Mouse (Mus musculus): ENCODE measurements around the gene Ltbp1. TPM values are rescaled to one million over a fixed set of nuclear protein-coding genes. Genes with fewer than 3 reads are reported as not detected.

Ltbp1 gene
- polyA plus RNA-seq, 1 experiment from 2014 or later: 174 TPM

- no peaks in the 10 kb centered on the region for H3K27me3 ChIP-seq
- in situ Hi-C loops (cut with MboI; ENCODE audit: low pct_unique_long_range_greater_than_20kb): no loop called here
- CTCF ChIA-PET: no interaction called here
- TF ChIP-seq CTCF (IDR thresholded peaks at IDR 0.05): no peak
- POLR2A ChIA-PET: no interaction called here
- no peak for ATAC-seq
- no peak for DNase-seq (ENCODE audit: low read depth, low spot score)
These were observed 15.3 kb downstream of the Ltbp1 start for GRCm38 (mm10) chr17:75020619-75021018.

- DNase-seq (ENCODE audit: low read depth, low spot score): no peak
These were observed 22.2 kb downstream of the Ltbp1 start for GRCm38 (mm10) chr17:75027358-75028131.

DNA sequence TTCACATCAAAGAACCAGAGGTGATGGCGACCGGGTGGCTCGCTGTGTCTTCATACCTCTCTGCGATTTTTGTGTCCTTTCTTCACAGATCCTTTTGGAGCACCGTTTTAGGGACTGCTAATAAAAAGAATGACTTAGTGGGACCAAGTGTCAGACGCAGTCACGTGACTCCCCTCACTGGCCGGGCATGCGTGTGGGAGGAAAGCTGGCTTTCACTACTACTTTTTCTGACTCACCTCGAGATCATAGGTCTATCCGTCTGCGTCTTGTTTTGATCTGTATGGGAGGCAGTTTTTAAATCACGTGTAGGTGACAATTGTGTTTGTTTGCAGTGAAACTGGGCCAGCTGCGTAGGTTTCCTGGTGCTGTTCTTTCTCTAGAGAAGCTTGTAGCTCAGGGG lies 28.0 kb downstream of the Ltbp1 start:
- TF ChIP-seq CTCF (IDR thresholded peaks at IDR 0.05): no peak
- CTCF ChIA-PET: interaction anchor here (0.9 to 1.5 kb wide), 3 partner anchors 9 to 54 kb away, joined by 3 to 5 read pairs (median 4); no protein-coding TSS in a partner anchor
- ATAC-seq: no peak

More at GRCm38 (mm10) chr17:75027358-75028131, 22.2 kb downstream of the Ltbp1 start:
- no peaks in the 10 kb centered on the region for H3K27me3 ChIP-seq
- TF ChIP-seq CTCF (IDR thresholded peaks at IDR 0.05): no peak
- in situ Hi-C loops (cut with MboI; ENCODE audit: low pct_unique_long_range_greater_than_20kb): no loop called here
- POLR2A ChIA-PET: interaction anchor here (0.7 kb wide), 2 partner anchors 71 to 207 kb away, joined by 3 read pairs; no protein-coding TSS in a partner anchor
- CTCF ChIA-PET: interaction anchor here (0.8 to 1.3 kb wide), 3 partner anchors 11 to 139 kb away, joined by 3 read pairs; no protein-coding TSS in a partner anchor
- no peak for ATAC-seq

GRCm38 (mm10) chr17:75033872-75034615 lies 28.7 kb downstream of the Ltbp1 start:
- CTCF ChIA-PET: interaction anchor here (0.9 kb wide), 1 partner anchor 9 kb away, joined by 4 read pairs; no protein-coding TSS in a partner anchor
- in situ Hi-C loops (cut with MboI; ENCODE audit: low pct_unique_long_range_greater_than_20kb): no loop called here
- POLR2A ChIA-PET: no interaction called here
- no peaks in the 10 kb centered on the region for H3K27me3 ChIP-seq
- ATAC-seq (no peak), DNase-seq (ENCODE audit: low read depth, low spot score) (no peak)
- TF ChIP-seq CTCF (IDR thresholded peaks at IDR 0.05): no peak

More for the DNA sequence above, 28.0 kb downstream of the Ltbp1 start:
- POLR2A ChIA-PET: interaction anchor here (0.6 kb wide), 1 partner anchor 11 kb away, joined by 3 read pairs; no protein-coding TSS in a partner anchor
- in situ Hi-C loops (cut with MboI; ENCODE audit: low pct_unique_long_range_greater_than_20kb): no loop called here
- H3K27me3 ChIP-seq: no peaks in the 10 kb centered on the region
- no peak for DNase-seq (ENCODE audit: low read depth, low spot score)

DNA sequence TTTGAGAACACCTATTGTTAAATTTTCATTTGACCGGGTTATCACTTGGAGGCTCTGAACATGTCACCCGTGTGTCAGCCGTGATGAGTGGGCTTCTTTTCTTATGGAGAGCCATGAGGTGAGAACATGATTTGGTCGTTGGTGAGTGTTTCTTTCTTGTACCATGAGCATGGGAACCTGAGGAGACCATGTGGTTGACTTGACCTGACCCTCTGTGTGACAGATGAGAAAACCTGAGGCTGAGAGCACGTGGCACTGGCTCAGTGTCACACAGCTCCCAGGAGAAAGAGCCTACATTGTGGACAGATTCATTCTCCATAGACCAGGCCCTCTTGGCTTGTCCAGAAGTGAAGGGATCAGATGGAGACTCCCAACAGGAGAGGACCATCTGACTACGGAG lies 31.5 kb downstream of the Ltbp1 start:
- no peak for TF ChIP-seq CTCF (IDR thresholded peaks at IDR 0.05)
- in situ Hi-C loops (cut with MboI; ENCODE audit: low pct_unique_long_range_greater_than_20kb): no loop called here
- no peak for ATAC-seq
- ChIA-PET POLR2A (interaction anchor here (0.6 kb wide), 1 partner anchor 492 kb away, joined by 3 read pairs; no protein-coding TSS in a partner anchor), CTCF (no interaction called here)
- no peak for DNase-seq (ENCODE audit: low read depth, low spot score)
- H3K27me3 ChIP-seq: no peaks in the 10 kb centered on the region

- ChIA-PET CTCF (no interaction called here), POLR2A (no interaction called here)
- no peak for TF ChIP-seq CTCF (IDR thresholded peaks at IDR 0.05)
- no peaks in the 10 kb centered on the region for H3K27me3 ChIP-seq
- in situ Hi-C loops (cut with MboI; ENCODE audit: low pct_unique_long_range_greater_than_20kb): no loop called here
- ATAC-seq (no peak), DNase-seq (ENCODE audit: low read depth, low spot score) (no peak)
These were observed 33.6 kb downstream of the Ltbp1 start for GRCm38 (mm10) chr17:75039017-75039416.

GRCm38 (mm10) chr17:75049366-75049969 lies 44.1 kb downstream of the Ltbp1 start:
- DNase-seq (ENCODE audit: low read depth, low spot score) (no peak), ATAC-seq (no peak)
- H3K27me3 ChIP-seq: no peaks in the 10 kb centered on the region
- TF ChIP-seq CTCF (IDR thresholded peaks at IDR 0.05): no peak
- CTCF ChIA-PET: interaction anchor here (1.4 kb wide), 1 partner anchor 17 kb away, joined by 3 read pairs; no protein-coding TSS in a partner anchor
- in situ Hi-C loops (cut with MboI; ENCODE audit: low pct_unique_long_range_greater_than_20kb): no loop called here
- POLR2A ChIA-PET: no interaction called here

DNA sequence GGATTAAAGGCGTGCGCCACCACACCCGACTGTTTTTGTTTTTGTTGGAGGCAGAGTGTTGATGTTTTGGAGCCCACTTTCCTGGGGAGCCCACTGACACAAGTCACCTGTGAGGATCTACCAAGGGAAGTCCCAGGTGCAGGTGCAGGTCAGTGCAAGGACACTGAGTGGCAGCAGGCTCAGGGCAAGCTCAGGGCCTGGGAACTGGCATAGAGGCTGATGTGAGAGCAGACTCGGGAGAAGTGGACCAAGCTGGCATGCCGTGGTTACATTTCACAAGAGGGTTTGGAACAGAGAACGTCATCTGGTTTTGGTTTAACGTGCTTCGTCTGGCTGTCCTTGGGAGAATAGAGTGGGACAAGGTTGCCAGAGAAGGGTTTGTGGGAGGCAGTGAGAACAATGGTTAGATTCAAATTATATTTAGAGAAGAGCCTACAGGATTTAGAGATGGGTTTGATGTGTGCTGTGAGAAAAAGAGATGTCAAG lies 46.1 kb downstream of the Ltbp1 start:
- POLR2A ChIA-PET: no interaction called here
- no peaks in the 10 kb centered on the region for H3K27me3 ChIP-seq
- TF ChIP-seq CTCF (IDR thresholded peaks at IDR 0.05): no peak
- CTCF ChIA-PET: no interaction called here
- no peak for DNase-seq (ENCODE audit: low read depth, low spot score)
- in situ Hi-C loops (cut with MboI; ENCODE audit: low pct_unique_long_range_greater_than_20kb): no loop called here
- ATAC-seq: no peak

DNA sequence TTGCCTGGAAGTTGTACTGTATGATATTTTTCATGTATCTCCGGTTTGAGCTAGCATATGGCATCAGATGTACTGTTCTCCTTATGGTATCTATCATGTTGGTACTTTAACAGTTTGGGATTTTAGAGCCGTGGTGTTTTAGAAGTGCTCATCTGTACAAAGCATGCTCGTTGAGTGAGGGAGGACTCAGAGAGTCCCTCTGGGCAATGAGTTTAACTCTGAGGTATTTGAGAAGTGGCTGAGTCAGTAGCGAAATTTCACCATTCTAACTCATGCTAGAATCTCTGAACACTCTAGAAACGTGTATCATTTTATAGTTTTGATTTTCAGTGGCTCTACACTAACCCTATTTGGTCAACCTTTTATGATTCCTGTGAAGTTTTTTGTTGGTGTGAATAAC lies 49.9 kb downstream of the Ltbp1 start:
- in situ Hi-C loops (cut with MboI; ENCODE audit: low pct_unique_long_range_greater_than_20kb): no loop called here
- ChIA-PET POLR2A (no interaction called here), CTCF (interaction anchor here (1.2 to 1.7 kb wide), 2 partner anchors 9 to 13 kb away, joined by 4 read pairs; no protein-coding TSS in a partner anchor)
- no peak for TF ChIP-seq CTCF (IDR thresholded peaks at IDR 0.05)
- DNase-seq (ENCODE audit: low read depth, low spot score) (no peak), ATAC-seq (peak; percentile 44)
- H3K27me3 ChIP-seq: no peaks in the 10 kb centered on the region

DNA sequence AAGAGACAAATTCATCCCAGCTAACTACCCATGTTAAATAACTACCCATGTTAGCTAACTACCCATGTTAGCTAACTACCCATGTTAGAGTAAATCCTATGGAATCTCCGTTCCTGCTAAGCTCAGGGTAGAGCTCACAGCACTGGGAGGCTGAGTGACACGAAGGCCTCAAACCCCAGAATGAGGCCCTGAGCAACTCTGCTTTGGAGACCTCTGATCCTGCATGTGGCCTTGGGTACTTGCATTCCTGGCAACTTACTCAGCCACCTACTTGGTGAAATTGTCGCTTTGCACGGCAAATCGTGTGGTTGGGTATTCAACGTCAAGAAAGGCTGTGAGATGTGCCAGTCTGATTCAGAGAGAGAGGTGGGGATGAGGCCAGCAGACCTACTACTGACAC lies 50.6 kb downstream of the Ltbp1 start:
- POLR2A ChIA-PET: no interaction called here
- no peak for TF ChIP-seq CTCF (IDR thresholded peaks at IDR 0.05)

More for the DNA sequence above, 50.6 kb downstream of the Ltbp1 start:
- DNase-seq (ENCODE audit: low read depth, low spot score) (no peak), ATAC-seq (no peak)
- CTCF ChIA-PET: interaction anchor here (1.1 to 1.2 kb wide), 2 partner anchors 12 to 404 kb away, joined by 3 to 4 read pairs; no protein-coding TSS in a partner anchor
- no peaks in the 10 kb centered on the region for H3K27me3 ChIP-seq
- in situ Hi-C loops (cut with MboI; ENCODE audit: low pct_unique_long_range_greater_than_20kb): no loop called here

All from Patski (cell line).